Comparison of ENCODE assay signal across 21 mouse cellular contexts in genomic region chr1:193250026-193250425, GRCm38 (mm10). TPM values are rescaled to one million over a fixed set of nuclear protein-coding genes. Genes with fewer than 3 reads are reported as not detected.
DNase-seq lines count a peak whose midpoint lies in the region; ATAC-seq lines count a peak whose summit lies in the region.
"Had no signal": no experiment of that assay in that cellular context is flagged by ENCODE, and none has a peak within 500 bp of the region (broad histone marks: within the 10 kb centered on the region; RNA-seq: fewer than 3 reads in every experiment).

No protein-coding gene starts in this region.

- no peak for ATAC-seq in megakaryocyte-erythroid progenitor cell, adult 5-6 weeks (replicated peaks; ENCODE audit: low FRiP score, low TSS enrichment, poor library complexity, severe bottlenecking)
- ATAC-seq: forebrain, embryonic 14.5 days; forebrain, embryonic 16.5 days had no signal

- DNase-seq in frontal cortex, adult 2 months (ENCODE audit: extremely low spot score in 1 of 2, low spot score in 1 of 2): peak; percentile 33 to 55
- DNase-seq in frontal cortex, postnatal 25 days (ENCODE audit: low spot score in 2 of 2): no peak
- peak; percentile 51 for DNase-seq in right cerebral cortex, adult 18-20 months
- DNase-seq in right cerebral cortex, adult 2 months (ENCODE audit: low spot score in 2 of 2): no peak
- peak; percentile 73 for DNase-seq in telencephalon, adult 2 months (ENCODE audit: low read depth, low spot score)
- DNase-seq: adrenal gland, adult 2 months; adrenal gland, postnatal 10 days; adrenal gland, postnatal 25 days; cerebellum, adult 11-12 months; cerebellum, adult 2 months; cerebellum, adult 9-10 months; cerebellum, postnatal 10 days; cerebellum, postnatal 25 days; embryo, embryonic 11 days had no signal

RNA-seq across cellular contexts. Expression of gene Hsd11b1, which starts 13.8 kb away (rescaled TPM):
- polyA plus RNA-seq in frontal cortex, adult 2 months (2012; rRNA removed): 18.0 and 21.0 TPM in 2 replicates
- total RNA-seq in megakaryocyte-erythroid progenitor cell, adult 5-6 weeks (2014; fragmentation: Nextera tagmentation): not detected in 2 replicates
- 0.91 TPM in 1 of 2 replicates, not detected in the other for total RNA-seq in megakaryocyte-erythroid progenitor cell, adult 5-6 weeks (2017)
- total RNA-seq: MEL had no signal
- polyA plus RNA-seq: embryonic facial prominence, embryonic 11.5 days; erythroblast, embryonic 14.5 days; forebrain, embryonic 12.5 days had no signal

RNA-seq across cellular contexts. Expression of gene G0s2, which starts 23.0 kb away (rescaled TPM):
- 21.5 and 22.6 TPM in 2 replicates for polyA plus RNA-seq in frontal cortex, adult 2 months (2012; rRNA removed)
- total RNA-seq in megakaryocyte-erythroid progenitor cell, adult 5-6 weeks (2014; fragmentation: Nextera tagmentation): 1.2 TPM in 1 of 2 replicates, not detected in the other
- total RNA-seq in megakaryocyte-erythroid progenitor cell, adult 5-6 weeks (2017): not detected in 2 replicates
- total RNA-seq: MEL had no signal

RNA-seq across cellular contexts. Expression of gene Lamb3, which starts 42.5 kb away (rescaled TPM):
- 0.99 and 1.0 TPM in 2 replicates for polyA plus RNA-seq in frontal cortex, adult 2 months (2012; rRNA removed)
- 0.42 TPM in 1 of 2 replicates, not detected in the other for total RNA-seq in megakaryocyte-erythroid progenitor cell, adult 5-6 weeks (2014; fragmentation: Nextera tagmentation)
- not detected in 2 replicates for total RNA-seq in megakaryocyte-erythroid progenitor cell, adult 5-6 weeks (2017)
- polyA plus RNA-seq: erythroblast, embryonic 14.5 days had no signal

RNA-seq across cellular contexts. Expression of gene Traf3ip3, which starts 48.5 kb away (rescaled TPM):
- 1.00 and 1.6 TPM in 2 replicates for polyA plus RNA-seq in frontal cortex, adult 2 months (2012; rRNA removed)
- 16.3 and 37.9 TPM in 2 replicates for total RNA-seq in megakaryocyte-erythroid progenitor cell, adult 5-6 weeks (2014; fragmentation: Nextera tagmentation)
- total RNA-seq in megakaryocyte-erythroid progenitor cell, adult 5-6 weeks (2017): 2.8 and 12.9 TPM in 2 replicates
- polyA plus RNA-seq: erythroblast, embryonic 14.5 days had no signal

Comparison
In these comparisons a context has a peak if more than half of its experiments do, and no peak if none do; other contexts are left out.
1. DNase-seq: peak in frontal cortex, adult 2 months (2 of 2), right cerebral cortex, adult 18-20 months (single experiment) and telencephalon, adult 2 months (single experiment); none in frontal cortex, postnatal 25 days (0 of 2) and right cerebral cortex, adult 2 months (0 of 2).